Mouse (Mus musculus): Measurements from ENCODE around the gene Slc38a1. TPM values are rescaled to one million over a fixed set of nuclear protein-coding genes. Genes with fewer than 3 reads are reported as not detected.

The Slc38a1 gene
- total and polyA plus RNA-seq, 2 experiments from 2014 or later: 82.6 to 115 TPM

GRCm38 (mm10) chr15:96592976-96593375, 49.7 kb downstream of the Slc38a1 start:
- WGBS: 68% methylated on average over 13 of the region's 13 CpGs
- H3K9ac ChIP-seq (replicated peaks; ENCODE audit: low read length): no peak overlapping the region
- no peak for TF ChIP-seq CTCF (IDR thresholded peaks at IDR 0.05; ENCODE audit: low read depth)
- H3K4me2 ChIP-seq (ENCODE audit: low read depth, low read length): no peak overlapping the region
- DNase-seq (ENCODE audit: low spot score) (no peak), ATAC-seq (no peak)
- H3K27me3 ChIP-seq (ENCODE audit: insufficient read depth, low read length): no peaks in the 10 kb centered on the region
- H3K9me3 ChIP-seq (ENCODE audit: low read length): no peaks in the 10 kb centered on the region
- H3K36me3 ChIP-seq (ENCODE audit: insufficient read depth, low read length): peaks cover 11% of the 10 kb centered on the region; the same call in 1 of the 2 replicates
- no peak overlapping the region for H3K4me3 ChIP-seq (ENCODE audit: low read length)
- H3K4me1 ChIP-seq (ENCODE audit: insufficient read depth, low read length): no peaks in the 10 kb centered on the region
- no peak overlapping the region for H3K27ac ChIP-seq

GRCm38 (mm10) chr15:96591876-96592417, 50.8 kb downstream of the Slc38a1 start:
- 80% methylated on average over 10 of the region's 10 CpGs for WGBS
- Histone ChIP-seq H3K27me3 (ENCODE audit: insufficient read depth, low read length) (no peaks in the 10 kb centered on the region), H3K9me3 (ENCODE audit: low read length) (no peaks in the 10 kb centered on the region), H3K4me3 (ENCODE audit: low read length) (no peak overlapping the region), H3K4me1 (ENCODE audit: insufficient read depth, low read length) (no peaks in the 10 kb centered on the region), H3K4me2 (ENCODE audit: low read depth, low read length) (no peak overlapping the region), H3K27ac (no peak overlapping the region), H3K9ac (replicated peaks; ENCODE audit: low read length) (no peak overlapping the region), H3K36me3 (ENCODE audit: insufficient read depth, low read length) (peaks cover 20% of the 10 kb centered on the region; the same call in 1 of the 2 replicates)
- ATAC-seq (no peak), DNase-seq (ENCODE audit: low spot score) (no peak)
- TF ChIP-seq CTCF (IDR thresholded peaks at IDR 0.05; ENCODE audit: low read depth): no peak

- Histone ChIP-seq H3K4me1 (ENCODE audit: insufficient read depth, low read length) (no peaks in the 10 kb centered on the region), H3K9ac (replicated peaks; ENCODE audit: low read length) (no peak overlapping the region), H3K27ac (no peak overlapping the region), H3K27me3 (ENCODE audit: insufficient read depth, low read length) (no peaks in the 10 kb centered on the region), H3K9me3 (ENCODE audit: low read length) (no peaks in the 10 kb centered on the region), H3K4me2 (ENCODE audit: low read depth, low read length) (no peak overlapping the region), H3K4me3 (ENCODE audit: low read length) (no peak overlapping the region), H3K36me3 (ENCODE audit: insufficient read depth, low read length) (peaks cover 44% of the 10 kb centered on the region)
- WGBS: 45% methylated on average over 9 of the region's 9 CpGs
- TF ChIP-seq CTCF (IDR thresholded peaks at IDR 0.05; ENCODE audit: low read depth): no peak
- DNase-seq (ENCODE audit: low spot score) (no peak), ATAC-seq (no peak)
These were observed 53.6 kb downstream of the Slc38a1 start for GRCm38 (mm10) chr15:96588996-96589657.

- H3K27ac ChIP-seq: no peak overlapping the region
- no peak overlapping the region for H3K4me2 ChIP-seq (ENCODE audit: low read depth, low read length)
- H3K36me3 ChIP-seq (ENCODE audit: insufficient read depth, low read length): peaks cover 54% of the 10 kb centered on the region
- no peak for ATAC-seq
- no peak overlapping the region for H3K9ac ChIP-seq (replicated peaks; ENCODE audit: low read length)
- no peak for TF ChIP-seq CTCF (IDR thresholded peaks at IDR 0.05; ENCODE audit: low read depth)
- no peaks in the 10 kb centered on the region for H3K9me3 ChIP-seq (ENCODE audit: low read length)
- no peaks in the 10 kb centered on the region for H3K4me1 ChIP-seq (ENCODE audit: insufficient read depth, low read length)
- no peak for DNase-seq (ENCODE audit: low spot score)
- no peaks in the 10 kb centered on the region for H3K27me3 ChIP-seq (ENCODE audit: insufficient read depth, low read length)
- WGBS: 85% methylated on average over 8 of the region's 8 CpGs
- H3K4me3 ChIP-seq (ENCODE audit: low read length): no peak overlapping the region
These were observed 54.7 kb downstream of the Slc38a1 start for GRCm38 (mm10) chr15:96587998-96588397.

- H3K4me3 ChIP-seq (ENCODE audit: low read length): no peak overlapping the region
- TF ChIP-seq CTCF (IDR thresholded peaks at IDR 0.05; ENCODE audit: low read depth): no peak
- WGBS: 86% methylated on average over 15 of the region's 15 CpGs
- no peak for ATAC-seq
- H3K36me3 ChIP-seq (ENCODE audit: insufficient read depth, low read length): peaks cover 57% of the 10 kb centered on the region
- H3K27me3 ChIP-seq (ENCODE audit: insufficient read depth, low read length): no peaks in the 10 kb centered on the region
- DNase-seq (ENCODE audit: low spot score): peak; percentile 31
- H3K4me1 ChIP-seq (ENCODE audit: insufficient read depth, low read length): no peaks in the 10 kb centered on the region
- no peaks in the 10 kb centered on the region for H3K9me3 ChIP-seq (ENCODE audit: low read length)
- no peak overlapping the region for H3K9ac ChIP-seq (replicated peaks; ENCODE audit: low read length)
- no peak overlapping the region for H3K4me2 ChIP-seq (ENCODE audit: low read depth, low read length)
- no peak overlapping the region for H3K27ac ChIP-seq
These were observed 59.2 kb downstream of the Slc38a1 start for GRCm38 (mm10) chr15:96583371-96584008.

GRCm38 (mm10) chr15:96576998-96577397, 65.7 kb downstream of the Slc38a1 start:
- DNase-seq (ENCODE audit: low spot score) (no peak), ATAC-seq (no peak)
- Histone ChIP-seq H3K4me1 (ENCODE audit: insufficient read depth, low read length) (no peaks in the 10 kb centered on the region), H3K9ac (replicated peaks; ENCODE audit: low read length) (no peak overlapping the region), H3K4me2 (ENCODE audit: low read depth, low read length) (no peak overlapping the region), H3K27me3 (ENCODE audit: insufficient read depth, low read length) (no peaks in the 10 kb centered on the region), H3K4me3 (ENCODE audit: low read length) (no peak overlapping the region), H3K36me3 (ENCODE audit: insufficient read depth, low read length) (peaks cover 48% of the 10 kb centered on the region), H3K9me3 (ENCODE audit: low read length) (no peaks in the 10 kb centered on the region), H3K27ac (no peak overlapping the region)
- TF ChIP-seq CTCF (IDR thresholded peaks at IDR 0.05; ENCODE audit: low read depth): no peak
- 95% methylated on average over 5 of the region's 5 CpGs for WGBS

GRCm38 (mm10) chr15:96568983-96569363, 73.7 kb downstream of the Slc38a1 start:
- 81% methylated on average over 2 of the region's 2 CpGs for WGBS
- ATAC-seq: no peak
- TF ChIP-seq CTCF (IDR thresholded peaks at IDR 0.05; ENCODE audit: low read depth): no peak
- Histone ChIP-seq H3K4me1 (ENCODE audit: insufficient read depth, low read length) (no peaks in the 10 kb centered on the region), H3K27me3 (ENCODE audit: insufficient read depth, low read length) (no peaks in the 10 kb centered on the region), H3K9ac (replicated peaks; ENCODE audit: low read length) (no peak overlapping the region), H3K36me3 (ENCODE audit: insufficient read depth, low read length) (no peaks in the 10 kb centered on the region), H3K27ac (no peak overlapping the region), H3K4me2 (ENCODE audit: low read depth, low read length) (no peak overlapping the region), H3K4me3 (ENCODE audit: low read length) (no peak overlapping the region), H3K9me3 (ENCODE audit: low read length) (no peaks in the 10 kb centered on the region)
- no peak for DNase-seq (ENCODE audit: low spot score)
